Mouse (Mus musculus) mouse embryonic stem cell (cell line): Measurements from ENCODE around the gene Ran.
"Not testable (repeated sequence)": the region's sequence is repeated elsewhere in the genome, so short reads cannot be mapped to it uniquely, and the experiment has no call there.

Experiments
- in situ Hi-C, 2 experiments: fragments of 300-500 bp; cut with MboI; formaldehyde crosslinking; loops; 1 replicate in 1 of 2; 3 replicates in 1 of 2; pipeline ENCODE4 v1.14.3; 2019 to 2020; ENCODE audit warnings: low sequenced_read_pairs in 2 of 2, low pct_unique_long_range_greater_than_20kb in 1 of 2, mixed read lengths in 1 of 2; ENCODE audit not compliant: unreplicated experiment in 1 of 2

Ran gene

GRCm38 (mm10) chr5:129019497-129020299 is at the start of gene Ran:
TSS of gene Ran (plus strand) at chr5:129020069.
- in situ Hi-C loops = no loop called here

- in situ Hi-C loops = loop anchor here in 1 of 2 experiments (25.0 kb wide), 1 partner anchor 159 kb away; no protein-coding TSS in a partner anchor
Measured at GRCm38 (mm10) chr5:128970878-128971277, 49.0 kb upstream of the Ran start.

DNA sequence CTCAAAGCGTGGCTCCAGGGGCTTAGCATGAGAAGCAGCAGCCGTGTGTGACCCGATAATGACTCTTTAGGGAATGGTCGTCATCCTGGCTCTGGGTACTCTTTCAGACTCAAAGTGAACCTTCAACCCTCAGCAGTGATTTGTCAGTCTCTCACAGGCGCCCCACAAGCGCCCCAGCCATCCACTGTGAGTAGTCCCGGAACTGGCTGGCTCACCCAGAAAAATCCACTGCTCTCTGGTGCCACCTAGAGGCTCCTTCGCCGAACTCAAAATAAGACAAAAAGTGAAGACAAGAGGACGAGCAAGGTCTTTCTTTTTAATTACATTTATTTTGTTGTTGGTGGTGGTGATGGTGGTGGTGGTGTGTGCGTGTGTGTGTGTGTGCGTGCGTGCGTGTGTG is 48.6 kb upstream of the Ran start:
- in situ Hi-C loops = loop anchor here in 1 of 2 experiments (25.0 kb wide), 1 partner anchor 159 kb away; no protein-coding TSS in a partner anchor

DNA sequence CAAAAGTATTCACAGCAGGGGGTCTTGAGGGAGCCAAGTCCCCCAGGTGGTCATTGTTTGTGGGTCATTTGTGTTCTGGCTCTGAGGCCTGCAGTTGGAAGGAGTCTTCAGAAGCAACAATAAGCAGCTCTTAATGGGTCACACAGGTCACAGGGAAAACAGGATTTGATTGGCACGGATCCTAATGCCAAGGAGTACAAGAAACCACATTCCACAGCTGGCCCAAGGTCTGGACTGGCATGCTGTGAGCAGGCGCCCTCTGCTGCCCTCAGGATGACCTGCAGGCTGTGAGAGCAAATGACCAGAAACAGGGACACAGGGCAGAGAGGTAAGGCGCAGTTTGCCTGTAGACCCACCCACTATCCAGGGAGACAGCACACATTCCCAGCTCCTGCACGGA is 43.6 kb upstream of the Ran start:
- in situ Hi-C loops = no loop called here

DNA sequence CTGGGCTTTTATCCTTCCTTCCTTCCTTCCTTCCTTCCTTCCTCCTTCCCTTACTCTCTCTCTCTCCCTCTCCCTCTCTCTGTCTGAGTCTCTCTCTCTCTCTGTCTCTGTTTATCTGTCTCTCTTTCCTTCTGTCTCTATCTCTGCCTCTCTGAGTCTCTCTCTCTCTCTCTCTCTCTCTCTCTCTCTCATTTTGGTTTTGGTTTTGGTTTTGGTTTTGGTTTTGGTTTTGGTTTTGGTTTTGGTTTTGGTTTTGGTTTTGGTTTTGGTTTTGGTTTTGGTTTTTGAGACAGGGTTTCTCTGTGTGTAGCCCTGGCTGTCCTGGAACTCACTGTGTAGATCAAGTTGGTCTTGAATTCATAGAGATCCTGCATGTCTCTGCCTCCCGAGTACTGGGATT is 42.4 kb upstream of the Ran start:
- in situ Hi-C loops = not testable (repeated sequence)

DNA sequence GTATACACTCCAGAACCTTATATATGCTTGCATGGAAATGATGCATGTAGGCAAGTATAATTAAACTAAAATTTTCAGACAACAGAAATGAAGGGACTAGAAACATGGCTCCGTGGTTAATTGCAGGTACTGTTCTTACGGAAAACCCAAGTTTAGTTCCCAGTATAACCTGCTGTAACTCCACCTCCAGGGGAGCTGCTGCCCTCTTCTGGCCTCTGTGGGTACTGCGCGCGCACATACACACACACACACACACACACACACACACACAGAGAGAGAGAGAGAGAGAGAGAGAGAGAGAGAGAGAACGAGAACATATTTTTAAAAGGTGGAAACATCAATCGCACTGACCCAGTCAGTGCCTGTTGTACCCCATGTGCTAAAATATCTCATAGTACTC is 40.9 kb upstream of the Ran start:
- in situ Hi-C loops = no loop called here

DNA sequence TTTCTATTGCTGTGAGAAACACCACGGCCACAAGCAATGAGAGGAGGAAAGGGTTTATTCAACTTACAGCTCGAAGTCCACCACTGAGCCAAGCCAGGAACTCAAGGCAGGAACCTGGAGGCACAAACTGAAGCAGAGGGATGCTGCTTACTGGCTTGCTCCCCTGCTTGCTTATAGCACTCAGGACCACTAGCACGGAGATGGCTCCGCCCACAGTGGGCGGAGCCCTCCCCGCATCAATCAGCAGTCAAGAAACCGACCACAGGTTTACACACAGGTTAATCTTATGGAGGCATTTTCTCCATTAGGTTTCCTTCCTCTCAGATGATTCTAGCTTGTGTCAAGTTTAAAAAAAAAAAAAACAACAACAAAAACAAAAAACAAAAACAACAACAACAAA is 39.0 kb upstream of the Ran start:
- in situ Hi-C loops = no loop called here

DNA sequence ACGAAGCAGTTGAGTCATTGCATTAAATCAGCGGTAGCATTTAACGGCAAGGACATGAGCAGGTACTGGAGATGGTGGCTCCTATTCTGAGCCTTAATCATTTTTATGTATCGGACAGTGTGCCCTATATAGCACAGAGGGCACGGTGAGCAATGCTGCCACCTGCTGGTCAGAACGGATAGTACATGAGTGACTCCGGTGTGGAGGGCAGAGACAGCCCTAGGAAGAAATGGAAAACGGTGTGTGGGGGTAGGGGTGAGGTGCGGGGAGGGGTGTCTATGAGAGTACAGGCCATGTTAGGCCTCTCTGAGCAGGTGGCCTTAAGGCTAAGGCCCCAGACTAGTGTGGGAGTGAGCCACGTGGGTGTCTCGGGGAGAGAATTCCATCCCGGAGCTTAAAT is 38.3 kb upstream of the Ran start:
- in situ Hi-C loops = no loop called here

DNA sequence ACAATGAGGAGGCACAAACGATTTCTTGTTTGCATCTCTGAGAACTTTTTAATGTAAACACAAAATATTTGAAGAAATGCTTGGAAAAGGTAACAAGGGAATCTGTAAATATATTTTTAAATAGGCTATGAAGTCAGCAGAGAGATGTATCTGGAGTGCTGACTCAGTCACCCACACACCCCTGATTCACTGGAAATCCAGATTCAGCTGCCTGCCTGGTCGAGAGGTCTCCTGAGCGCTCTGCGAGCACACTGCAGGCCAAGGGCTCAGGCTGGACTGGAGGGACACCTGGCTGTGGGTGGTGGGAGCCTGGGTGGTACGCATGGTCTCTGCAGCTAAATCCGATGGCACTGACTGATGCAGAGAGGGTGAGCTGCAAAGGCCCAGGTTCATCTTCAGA is 35.3 kb upstream of the Ran start:
- in situ Hi-C loops = no loop called here

- in situ Hi-C loops = no loop called here
Measured at GRCm38 (mm10) chr5:128985946-128986345, 33.9 kb upstream of the Ran start.

- in situ Hi-C loops = no loop called here
Measured at GRCm38 (mm10) chr5:128987141-128987954, 32.5 kb upstream of the Ran start.

GRCm38 (mm10) chr5:129000706-129001468 is 19.0 kb upstream of the Ran start:
- in situ Hi-C loops = no loop called here

DNA sequence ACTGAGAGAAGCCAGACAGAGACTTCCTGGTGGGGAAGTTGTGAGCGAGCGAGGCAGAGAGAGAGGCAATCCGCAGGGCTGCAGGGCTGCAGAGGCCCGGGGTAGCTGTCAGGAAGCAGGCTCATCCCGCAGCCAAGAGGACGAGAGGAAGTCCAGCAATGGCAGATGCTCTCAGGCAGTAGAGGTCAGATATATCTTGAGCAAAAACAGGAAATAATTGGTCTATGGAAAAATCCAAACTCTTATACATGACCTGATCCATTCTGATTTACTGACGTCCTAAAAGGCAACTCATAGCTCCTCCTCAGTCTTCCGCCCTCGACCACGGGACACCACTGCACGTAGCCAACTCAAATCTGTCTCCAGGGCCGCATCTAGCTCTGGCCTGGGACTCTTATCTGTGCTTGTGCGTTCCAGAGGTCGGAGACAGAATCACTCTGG is 17.3 kb upstream of the Ran start:
- in situ Hi-C loops = no loop called here

GRCm38 (mm10) chr5:129005416-129005815 is 14.5 kb upstream of the Ran start:
- in situ Hi-C loops = no loop called here

GRCm38 (mm10) chr5:129006031-129006788 is 13.7 kb upstream of the Ran start:
- in situ Hi-C loops = no loop called here

- in situ Hi-C loops = no loop called here
Measured at GRCm38 (mm10) chr5:129007105-129007957, 12.5 kb upstream of the Ran start.

DNA sequence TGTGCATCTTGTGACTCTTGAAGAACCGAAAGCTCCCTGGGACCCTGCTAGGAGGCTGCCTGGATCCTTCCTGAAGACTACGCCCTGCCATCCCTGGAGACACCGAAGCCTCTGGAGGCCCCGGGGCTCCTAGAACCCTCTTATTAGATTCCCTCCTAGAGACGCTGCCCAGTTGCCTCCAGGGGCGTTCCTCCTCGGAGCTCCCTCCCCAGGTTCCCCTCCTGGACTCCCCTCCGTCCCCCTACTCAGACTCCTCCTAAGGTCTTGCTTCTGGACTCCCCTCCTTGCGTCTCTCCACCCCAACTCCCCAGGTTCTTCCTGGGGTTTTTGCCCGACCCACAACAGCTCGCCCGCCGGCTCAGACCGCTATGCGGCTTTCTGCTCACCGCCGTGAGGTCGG is 11.9 kb upstream of the Ran start:
- in situ Hi-C loops = no loop called here
